Mouse (Mus musculus) embryonic facial prominence, embryonic 10.5 days (tissue): ENCODE results near the gene Dynlrb2. TPM values are rescaled to one million over a fixed set of nuclear protein-coding genes. Genes with fewer than 3 reads are reported as not detected.

ENCODE experiments used
- DNase-seq: peaks from one replicate; pipeline ENCODE4 v3.0.0-alpha.2; 2017; ENCODE audit warnings: low spot score
- H3K27ac ChIP-seq: fragments of 300-500 bp; sonication (generic); replicated peaks from 2 replicates; pipeline ENCODE4 v1.5.1; 2016; ENCODE audit warnings: mild to moderate bottlenecking
- H3K27me3 ChIP-seq: fragments of 300-500 bp; sonication (generic); replicated peaks from 2 replicates; pipeline ENCODE4 v1.6.1; 2016; ENCODE audit warnings: low read depth, mild to moderate bottlenecking; ENCODE audit not compliant: poor library complexity, severe bottlenecking
- H3K36me3 ChIP-seq: fragments of 300-500 bp; sonication (generic); replicated peaks from 2 replicates; pipeline ENCODE4 v1.6.1; 2016; ENCODE audit warnings: mild to moderate bottlenecking, moderate library complexity
- H3K4me1 ChIP-seq: fragments of 300-500 bp; sonication (generic); 2 replicates; pipeline ENCODE4 v1.6.1; 2016
- H3K4me3 ChIP-seq: fragments of 300-500 bp; sonication (generic); 2 replicates; pipeline ENCODE4 v1.5.1; 2016; ENCODE audit warnings: mild to moderate bottlenecking, moderate library complexity
- H3K9me3 ChIP-seq: fragments of 300-500 bp; sonication (generic); 2 replicates; pipeline ENCODE4 v1.6.1; 2016; ENCODE audit warnings: mild to moderate bottlenecking
- WGBS: fragments of 180-500 bp; shearing (Covaris S2); methylation state at CpG from one replicate; pipeline ENCODE4 v1.1.7; 2016; 5-methylcytosine and 5-hydroxymethylcytosine counted together
- polyA plus RNA-seq: library from polyadenylated mRNA; unstranded; fragments of >200 nt; fragmentation: Nextera tagmentation; extraction: Ambion mirVana; gene quantifications from 2 replicates; pipeline ENCODE4 v1.2.1, GENCODE M21; 2016

Dynlrb2 gene
- 1.2 and 2.1 TPM in 2 replicates for polyA plus RNA-seq

DNA sequence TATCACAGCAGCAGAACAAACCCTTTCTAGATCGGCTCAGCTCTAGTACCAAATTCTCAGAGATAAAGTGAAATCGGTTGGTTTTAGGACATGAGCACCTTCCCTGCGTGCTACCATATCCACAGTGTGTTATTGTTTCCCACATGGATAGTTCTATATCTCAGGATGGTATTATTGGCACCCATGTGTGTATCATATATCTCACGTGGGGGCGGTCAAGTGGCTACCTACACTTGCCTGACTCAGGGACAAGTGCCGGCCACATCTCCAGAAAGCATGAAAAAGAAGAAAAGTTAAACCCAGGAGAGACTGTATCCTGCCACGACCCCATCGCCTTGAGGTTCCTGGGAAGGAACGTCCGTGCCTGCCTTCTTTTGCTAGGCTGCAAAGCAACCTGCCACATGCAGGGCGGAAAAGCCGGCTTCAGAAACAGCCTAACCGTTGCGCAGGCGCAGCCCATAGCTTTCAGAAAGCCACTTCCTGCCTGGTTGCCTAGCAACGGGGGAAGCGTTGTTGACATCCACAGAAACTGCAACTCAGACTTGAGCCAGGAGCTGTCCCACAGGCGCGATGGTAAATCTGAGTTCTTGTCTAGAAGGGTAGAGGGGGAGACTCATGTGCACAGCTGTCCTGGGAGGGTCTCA is at the start of gene Dynlrb2:
Dynlrb2 (plus strand) TSS at position 498 of the 644 bp plus-strand sequence.
- H3K36me3 ChIP-seq = no peaks in the 10 kb centered on the region
- H3K27ac ChIP-seq = peak within 1 kb of the TSS; percentile 51; the same call in 1 of the 2 replicates
- WGBS = 8% methylated on average over 19 of the region's 19 CpGs

GRCm38 (mm10) chr8:116458569-116458968 is 46.2 kb upstream of the Dynlrb2 start:
- H3K4me1 ChIP-seq = no peaks in the 10 kb centered on the region
- no peak for DNase-seq
- WGBS = 78% methylated on average over 11 of the region's 11 CpGs
- H3K9me3 ChIP-seq = no peaks in the 10 kb centered on the region
- no peaks in the 10 kb centered on the region for H3K36me3 ChIP-seq
- no peaks in the 10 kb centered on the region for H3K27me3 ChIP-seq
- no peak overlapping the region for H3K4me3 ChIP-seq
- no peak overlapping the region for H3K27ac ChIP-seq

More for the DNA sequence above, at the start of gene Dynlrb2:
- peak; percentile 93 for DNase-seq
- Histone ChIP-seq H3K9me3 (no peaks in the 10 kb centered on the region), H3K4me1 (peaks cover 13% of the 10 kb centered on the region), H3K4me3 (peak within 1 kb of the TSS; percentile 59), H3K27me3 (no peaks in the 10 kb centered on the region)

DNA sequence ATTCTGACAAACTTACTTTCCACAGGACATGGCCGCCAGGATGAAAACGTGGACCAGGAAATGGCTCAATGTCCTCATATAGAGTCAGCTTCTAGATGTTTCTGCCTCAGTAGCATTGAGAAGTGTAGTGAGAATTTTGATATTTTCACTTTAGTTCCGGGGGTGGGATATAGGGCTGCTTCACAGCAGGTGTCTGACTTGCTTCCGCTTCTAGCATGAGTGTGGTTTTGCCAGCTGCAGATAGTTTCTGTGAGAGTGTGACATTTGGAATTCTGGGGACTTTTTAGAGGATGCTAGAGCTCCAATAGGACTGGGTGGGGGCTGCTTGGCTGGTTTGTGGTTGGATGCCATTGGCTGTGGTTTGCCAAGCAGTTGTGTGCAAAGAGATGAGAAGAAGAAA is 43.3 kb upstream of the Dynlrb2 start:
- Histone ChIP-seq H3K27ac (no peak overlapping the region), H3K36me3 (no peaks in the 10 kb centered on the region), H3K9me3 (no peaks in the 10 kb centered on the region), H3K4me3 (no peak overlapping the region), H3K27me3 (no peaks in the 10 kb centered on the region), H3K4me1 (no peaks in the 10 kb centered on the region)
- 87% methylated on average over 4 of the region's 4 CpGs for WGBS
- no peak for DNase-seq

DNA sequence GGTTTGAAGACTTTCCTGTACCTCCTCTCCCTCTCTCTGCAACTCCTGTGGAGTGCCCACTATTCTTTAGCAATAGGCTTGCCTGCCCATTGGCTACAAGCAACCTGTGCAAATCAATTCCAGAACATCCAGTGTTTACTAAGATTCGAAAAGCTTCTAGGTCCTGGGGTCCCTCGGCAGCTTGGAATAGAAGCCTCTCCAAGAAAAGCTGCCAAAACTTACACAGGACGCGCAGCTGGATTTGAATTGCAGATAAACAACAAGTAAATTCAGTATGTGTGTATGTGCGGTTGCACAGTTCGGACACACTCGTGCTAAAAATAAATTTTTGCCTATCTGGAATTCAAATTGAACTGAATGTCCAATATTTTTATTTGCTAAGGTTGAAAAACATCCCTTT is 38.2 kb upstream of the Dynlrb2 start:
- Histone ChIP-seq H3K27ac (no peak overlapping the region), H3K36me3 (no peaks in the 10 kb centered on the region), H3K9me3 (no peaks in the 10 kb centered on the region), H3K4me1 (no peaks in the 10 kb centered on the region), H3K27me3 (no peaks in the 10 kb centered on the region), H3K4me3 (no peak overlapping the region)
- DNase-seq = no peak
- 91% methylated on average over 7 of the region's 7 CpGs for WGBS

DNA sequence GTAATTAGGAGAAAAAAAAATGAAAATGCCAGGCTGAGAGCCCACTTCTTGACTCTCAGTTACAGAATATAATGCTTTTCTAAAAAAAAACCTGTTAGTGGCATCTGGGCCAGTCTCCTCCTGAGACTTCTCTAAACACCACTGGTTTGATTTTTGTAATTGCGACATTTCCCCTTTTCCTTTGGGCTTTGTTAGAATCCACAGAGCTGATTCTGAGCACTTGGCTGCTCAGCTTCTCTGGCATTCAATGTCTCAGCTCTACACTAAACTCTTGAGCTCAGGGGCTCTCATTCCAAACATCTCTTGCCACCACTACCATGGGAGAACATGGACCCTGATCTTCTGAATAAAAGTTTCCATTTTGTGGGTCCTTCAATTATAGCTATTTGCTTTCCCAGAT is 37.7 kb upstream of the Dynlrb2 start:
- Histone ChIP-seq H3K27ac (no peak overlapping the region), H3K36me3 (no peaks in the 10 kb centered on the region), H3K4me3 (no peak overlapping the region), H3K4me1 (no peaks in the 10 kb centered on the region), H3K9me3 (no peaks in the 10 kb centered on the region), H3K27me3 (no peaks in the 10 kb centered on the region)
- no peak for DNase-seq
- 77% methylated on average over 1 of the region's 1 CpGs for WGBS

- no peak for DNase-seq
- no peaks in the 10 kb centered on the region for H3K9me3 ChIP-seq
- H3K4me1 ChIP-seq = no peaks in the 10 kb centered on the region; the same call in 1 of the 2 replicates
- H3K27ac ChIP-seq = no peak overlapping the region
- WGBS = 87% methylated on average over 9 of the region's 9 CpGs
- H3K27me3 ChIP-seq = peaks cover 11% of the 10 kb centered on the region; the same call in 1 of the 2 replicates
- no peak overlapping the region for H3K4me3 ChIP-seq
- H3K36me3 ChIP-seq = no peaks in the 10 kb centered on the region
Measured at GRCm38 (mm10) chr8:116477941-116478340, 26.8 kb upstream of the Dynlrb2 start.

GRCm38 (mm10) chr8:116478681-116479080 is 26.1 kb upstream of the Dynlrb2 start:
- peaks cover 14% of the 10 kb centered on the region; the same call in 1 of the 2 replicates for H3K27me3 ChIP-seq
- no peaks in the 10 kb centered on the region for H3K36me3 ChIP-seq
- no peak overlapping the region for H3K4me3 ChIP-seq
- DNase-seq = no peak
- no peaks in the 10 kb centered on the region for H3K9me3 ChIP-seq
- H3K27ac ChIP-seq = no peak overlapping the region
- no peaks in the 10 kb centered on the region; the same call in 1 of the 2 replicates for H3K4me1 ChIP-seq

GRCm38 (mm10) chr8:116480894-116481293 is 23.9 kb upstream of the Dynlrb2 start:
- Histone ChIP-seq H3K27ac (no peak overlapping the region), H3K4me3 (no peak overlapping the region), H3K4me1 (no peaks in the 10 kb centered on the region; the same call in 1 of the 2 replicates), H3K27me3 (peaks cover 21% of the 10 kb centered on the region; the same call in 1 of the 2 replicates), H3K9me3 (no peaks in the 10 kb centered on the region), H3K36me3 (no peaks in the 10 kb centered on the region)
- DNase-seq = peak; percentile 68
- 26% methylated on average over 7 of the region's 7 CpGs for WGBS

DNA sequence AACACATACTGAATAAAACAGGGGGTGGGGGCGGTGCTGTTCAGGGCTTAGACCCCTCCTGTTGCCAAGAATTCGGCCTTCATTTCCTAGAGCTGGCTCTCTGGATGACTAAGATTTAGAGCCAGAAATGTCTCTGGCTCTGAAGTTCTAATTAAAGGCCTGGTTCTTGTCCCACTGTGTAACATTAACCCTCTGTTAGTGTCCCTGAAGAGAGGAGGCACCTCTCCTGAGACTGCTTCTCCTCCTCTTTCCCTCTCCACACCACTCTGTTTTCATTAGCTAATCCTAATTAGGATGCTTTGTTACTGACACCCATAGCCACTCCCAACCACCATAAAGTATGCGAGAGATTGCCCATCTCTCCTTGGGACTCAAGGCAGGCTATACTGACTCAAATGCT is 22.0 kb upstream of the Dynlrb2 start:
- Histone ChIP-seq H3K9me3 (no peaks in the 10 kb centered on the region), H3K36me3 (no peaks in the 10 kb centered on the region), H3K4me1 (no peaks in the 10 kb centered on the region; the same call in 1 of the 2 replicates), H3K27me3 (peaks cover 21% of the 10 kb centered on the region; the same call in 1 of the 2 replicates), H3K27ac (no peak overlapping the region), H3K4me3 (no peak overlapping the region)
- no peak for DNase-seq
- WGBS = 47% methylated on average over 3 of the region's 3 CpGs

GRCm38 (mm10) chr8:116484087-116484486 is 20.7 kb upstream of the Dynlrb2 start:
- Histone ChIP-seq H3K27ac (no peak overlapping the region), H3K27me3 (peaks cover 21% of the 10 kb centered on the region; the same call in 1 of the 2 replicates), H3K4me1 (no peaks in the 10 kb centered on the region; the same call in 1 of the 2 replicates), H3K4me3 (no peak overlapping the region), H3K9me3 (no peaks in the 10 kb centered on the region), H3K36me3 (no peaks in the 10 kb centered on the region)
- peak; percentile 24 for DNase-seq
- WGBS = 38% methylated on average over 2 of the region's 2 CpGs

DNA sequence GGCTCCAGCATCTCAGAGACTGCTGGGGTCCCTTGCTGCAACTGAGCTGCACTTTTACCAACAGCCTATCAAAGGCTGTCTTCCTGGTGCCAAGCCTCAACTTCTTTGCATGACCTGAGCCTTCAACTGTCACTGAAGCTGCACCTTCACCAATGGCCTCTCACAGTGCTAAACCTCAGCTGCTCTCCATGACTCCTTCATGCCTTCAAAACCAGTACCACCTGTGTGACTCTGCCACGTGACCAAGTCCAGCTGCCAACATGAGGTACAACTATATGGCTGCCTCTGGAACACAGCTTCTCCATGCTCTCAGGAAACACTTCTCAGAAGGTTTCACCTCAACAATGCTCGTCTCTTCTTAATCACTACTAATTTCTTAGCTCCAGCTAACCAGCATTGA is 16.2 kb upstream of the Dynlrb2 start:
- DNase-seq = no peak
- no peak overlapping the region for H3K27ac ChIP-seq
- no peak overlapping the region for H3K4me3 ChIP-seq
- WGBS = 75% methylated on average over 2 of the region's 2 CpGs
- no peaks in the 10 kb centered on the region for H3K36me3 ChIP-seq
- H3K4me1 ChIP-seq = no peaks in the 10 kb centered on the region
- no peaks in the 10 kb centered on the region for H3K9me3 ChIP-seq
- H3K27me3 ChIP-seq = peaks cover 6% of the 10 kb centered on the region; the same call in 1 of the 2 replicates

- no peak overlapping the region for H3K27ac ChIP-seq
- no peak for DNase-seq
Measured at GRCm38 (mm10) chr8:116500057-116500809, 4.5 kb upstream of the Dynlrb2 start.

DNA sequence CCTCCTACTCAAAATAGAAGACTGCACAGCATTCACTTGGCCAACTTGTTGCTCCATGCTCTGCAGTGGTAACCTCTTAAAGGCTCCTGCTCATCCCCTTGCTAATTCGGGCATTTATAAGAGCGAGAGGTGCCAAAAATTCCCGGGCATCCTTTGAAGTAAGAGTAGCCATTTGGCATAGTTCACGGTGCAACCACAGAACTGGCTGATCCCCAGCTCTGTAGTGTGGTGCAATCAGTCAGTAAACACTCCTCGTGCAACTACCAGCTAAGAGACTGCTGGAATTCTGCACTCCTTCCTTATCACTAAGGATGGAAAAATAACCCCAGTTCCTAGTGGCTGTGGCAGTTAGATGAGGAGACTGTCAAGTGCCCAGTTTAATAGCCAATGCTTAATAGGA is 3.9 kb downstream of the Dynlrb2 start:
- Histone ChIP-seq H3K4me3 (no peak overlapping the region), H3K27ac (no peak overlapping the region), H3K27me3 (no peaks in the 10 kb centered on the region), H3K4me1 (peaks cover 13% of the 10 kb centered on the region), H3K36me3 (no peaks in the 10 kb centered on the region), H3K9me3 (no peaks in the 10 kb centered on the region)
- WGBS = 87% methylated on average over 5 of the region's 5 CpGs
- no peak for DNase-seq

More at GRCm38 (mm10) chr8:116500057-116500809, 4.5 kb upstream of the Dynlrb2 start:
- Histone ChIP-seq H3K27me3 (no peaks in the 10 kb centered on the region), H3K9me3 (no peaks in the 10 kb centered on the region), H3K4me1 (peaks cover 13% of the 10 kb centered on the region), H3K36me3 (no peaks in the 10 kb centered on the region), H3K4me3 (no peak overlapping the region)
- 87% methylated on average over 7 of the region's 7 CpGs for WGBS
